Mouse (Mus musculus): ENCODE measurements around the gene Fam126b. TPM values are rescaled to one million over a fixed set of nuclear protein-coding genes. Genes with fewer than 3 reads are reported as not detected.
"Not testable (repeated sequence)": the region's sequence is repeated elsewhere in the genome, so short reads cannot be mapped to it uniquely, and the experiment has no call there.

Fam126b gene
- 8.0 and 8.4 TPM in 2 replicates for polyA plus RNA-seq (2014; fragmentation: Nextera tagmentation; extraction: Ambion mirVana)

DNA sequence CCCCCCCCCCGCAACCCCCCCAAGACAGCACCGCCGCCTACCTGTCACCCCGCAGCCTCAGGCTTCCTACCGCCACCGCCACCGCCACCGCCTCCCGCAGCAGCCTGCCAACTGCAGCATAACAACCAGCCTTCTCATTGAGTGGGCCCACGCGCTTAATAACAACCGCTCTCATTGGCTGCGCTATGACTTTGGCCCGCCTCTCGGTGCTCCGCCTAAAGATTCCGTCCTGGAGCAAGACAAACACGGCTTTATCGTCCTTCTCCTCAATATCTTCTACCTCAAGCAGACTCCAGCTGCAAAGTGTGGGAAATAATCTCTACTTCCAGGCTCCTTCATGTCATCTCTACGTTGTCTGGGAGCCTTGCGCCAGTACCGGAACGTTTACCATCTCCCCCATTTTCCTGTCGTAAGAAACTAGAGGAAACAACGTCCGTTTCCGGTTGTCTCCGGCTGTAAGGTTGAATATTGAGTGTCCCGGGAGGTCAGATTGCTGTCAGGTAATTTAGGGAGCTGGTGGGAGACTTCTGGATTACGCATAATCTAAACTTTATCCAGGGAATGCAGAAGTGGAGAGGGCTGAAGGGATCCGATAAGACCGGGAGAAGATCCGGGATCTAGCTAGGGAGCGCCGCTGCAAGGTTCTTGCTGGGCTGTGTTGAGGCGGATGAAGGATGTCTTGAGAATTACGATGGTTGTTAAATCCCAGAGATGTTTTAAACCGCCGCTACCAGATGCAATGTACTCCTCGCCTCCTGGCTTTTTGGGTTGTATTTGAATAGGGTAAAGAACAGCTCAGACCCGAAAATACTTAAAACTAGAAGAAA lies at the start of gene Fam126b, which contains the start of gene Ndufb3:
Gene Fam126b, minus strand, starts transcription at position 153 of the 827 bp plus-strand sequence.
Gene Ndufb3, plus strand, starts transcription at position 214 of the 827 bp plus-strand sequence.
- peak within 1 kb of the TSS; percentile 89 for H3K27ac ChIP-seq (replicated peaks; ENCODE audit: low read depth, low read length)
- H3K27me3 ChIP-seq (replicated peaks; ENCODE audit: control insufficient read depth, insufficient read depth, low read length): no peaks in the 10 kb centered on the region
- peak within 1 kb of the TSS; percentile 79 for H3K4me2 ChIP-seq (ENCODE audit: low read depth, low read length)
- WGBS: under 1% methylated on average over 36 of the region's 41 CpGs
- peaks cover 5% of the 10 kb centered on the region; the same call in 1 of the 2 replicates for H3K4me1 ChIP-seq (ENCODE audit: control insufficient read depth, insufficient read depth, low read length)
- no peaks in the 10 kb centered on the region for H3K9me3 ChIP-seq (ENCODE audit: control insufficient read depth, low read length)
- DNase-seq (ENCODE audit: low spot score): peak; percentile 95
- H3K4me3 ChIP-seq (ENCODE audit: low read depth, low read length): peak within 1 kb of the TSS; percentile 77
- H3K9ac ChIP-seq (ENCODE audit: low read depth, low read length): peak within 1 kb of the TSS; percentile 86
- peaks cover 8% of the 10 kb centered on the region; the same call in 1 of the 2 replicates for H3K36me3 ChIP-seq (ENCODE audit: control insufficient read depth, insufficient read depth, low read length)
- peak; percentile 100 for ATAC-seq (ENCODE audit: low read depth)

DNA sequence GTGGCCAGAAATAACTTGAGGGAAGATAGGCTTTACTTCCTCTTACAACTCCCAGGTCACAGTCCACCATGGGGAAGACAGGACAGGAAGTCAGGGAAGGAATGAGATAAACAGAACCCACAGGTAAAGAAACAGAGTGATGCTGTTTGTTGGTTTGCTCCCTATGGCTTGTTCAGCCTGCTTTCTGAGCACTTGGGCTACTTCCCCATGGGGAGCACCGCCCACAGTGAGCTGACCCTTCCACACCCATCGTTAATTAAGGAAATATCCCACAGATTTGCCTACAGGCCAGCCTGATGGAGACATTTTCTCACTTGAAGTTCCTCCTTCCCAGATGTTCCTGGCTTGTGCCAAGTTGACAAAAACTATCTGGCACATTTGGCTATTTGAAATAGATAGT lies 42.7 kb upstream of the Fam126b start:
- not testable (repeated sequence) for H3K36me3 ChIP-seq (ENCODE audit: control insufficient read depth, insufficient read depth, low read length); ATAC-seq (ENCODE audit: low read depth); H3K27ac ChIP-seq (replicated peaks; ENCODE audit: low read depth, low read length); H3K27me3 ChIP-seq (replicated peaks; ENCODE audit: control insufficient read depth, insufficient read depth, low read length); DNase-seq (ENCODE audit: low spot score); H3K9me3 ChIP-seq (ENCODE audit: control insufficient read depth, low read length); H3K9ac ChIP-seq (ENCODE audit: low read depth, low read length); H3K4me1 ChIP-seq (ENCODE audit: control insufficient read depth, insufficient read depth, low read length); H3K4me3 ChIP-seq (ENCODE audit: low read depth, low read length); H3K4me2 ChIP-seq (ENCODE audit: low read depth, low read length)
- 78% methylated on average over 1 of the region's 2 CpGs for WGBS

DNA sequence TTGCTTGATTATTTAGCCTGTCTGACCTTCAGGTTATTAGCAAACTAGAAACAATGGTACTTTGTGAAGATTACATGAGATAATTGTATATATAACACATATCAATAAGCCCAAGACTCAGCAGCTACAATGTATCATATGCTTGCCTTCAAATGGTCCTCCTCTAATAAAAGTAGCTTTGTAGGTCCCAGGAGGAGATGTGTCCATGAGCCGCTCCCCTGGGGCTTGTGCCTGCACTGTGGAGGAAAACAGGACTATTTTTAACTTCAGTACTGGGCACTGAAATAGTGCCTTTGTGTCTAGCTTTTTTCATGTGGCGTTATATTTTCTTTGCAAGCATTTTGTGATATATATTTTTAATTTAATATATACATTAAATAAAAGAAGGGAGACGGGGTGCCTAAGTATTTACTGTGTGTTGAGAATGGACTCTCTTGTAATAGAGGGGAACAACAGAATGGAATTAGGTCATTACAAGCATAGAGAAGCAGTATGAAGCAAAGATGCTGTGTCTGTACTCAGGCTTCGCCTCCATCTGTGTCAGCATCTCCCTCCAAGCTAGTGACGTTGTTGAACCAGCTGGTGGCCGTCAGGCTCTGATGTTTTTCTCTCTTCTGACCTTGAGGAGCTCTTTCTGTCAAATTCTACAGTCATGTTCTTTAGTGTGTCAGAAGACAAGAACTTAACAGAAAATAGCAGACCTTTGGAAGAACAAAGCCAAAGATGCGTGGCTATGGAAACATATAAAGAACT lies 36.0 kb upstream of the Fam126b start:
- no peaks in the 10 kb centered on the region for H3K27me3 ChIP-seq (replicated peaks; ENCODE audit: control insufficient read depth, insufficient read depth, low read length)
- H3K36me3 ChIP-seq (ENCODE audit: control insufficient read depth, insufficient read depth, low read length): no peaks in the 10 kb centered on the region
- ATAC-seq (ENCODE audit: low read depth) (no peak), DNase-seq (ENCODE audit: low spot score) (no peak)
- WGBS: 54% methylated on average over 7 of the region's 7 CpGs
- H3K9me3 ChIP-seq (ENCODE audit: control insufficient read depth, low read length): peaks cover 5% of the 10 kb centered on the region; the same call in 1 of the 2 replicates
- H3K4me3 ChIP-seq (ENCODE audit: low read depth, low read length): no peak overlapping the region
- H3K4me1 ChIP-seq (ENCODE audit: control insufficient read depth, insufficient read depth, low read length): no peaks in the 10 kb centered on the region
- H3K9ac ChIP-seq (ENCODE audit: low read depth, low read length): no peak overlapping the region
- H3K4me2 ChIP-seq (ENCODE audit: low read depth, low read length): no peak overlapping the region
- no peak overlapping the region for H3K27ac ChIP-seq (replicated peaks; ENCODE audit: low read depth, low read length)

DNA sequence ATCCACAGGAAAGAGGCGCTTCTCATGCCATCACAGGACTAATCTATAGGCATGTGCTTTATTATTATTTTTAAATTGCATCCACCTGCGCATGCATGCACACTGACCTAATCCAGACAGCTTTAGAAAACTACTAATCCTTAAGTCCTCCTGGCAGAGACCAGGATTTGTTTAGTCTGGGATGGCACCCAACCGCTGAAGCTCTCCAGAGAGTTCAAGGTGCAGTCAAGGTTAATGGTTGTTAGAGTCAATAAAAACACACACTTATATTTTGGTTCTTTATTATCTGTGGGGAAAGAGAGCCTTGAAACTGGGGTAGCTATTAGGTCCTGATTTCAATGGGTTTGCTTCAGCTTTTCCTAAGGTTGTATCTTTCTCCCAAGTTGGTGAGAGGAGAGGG lies 35.1 kb upstream of the Fam126b start:
- no peak for DNase-seq (ENCODE audit: low spot score)
- no peak for ATAC-seq (ENCODE audit: low read depth)
- 81% methylated on average over 3 of the region's 3 CpGs for WGBS

DNA sequence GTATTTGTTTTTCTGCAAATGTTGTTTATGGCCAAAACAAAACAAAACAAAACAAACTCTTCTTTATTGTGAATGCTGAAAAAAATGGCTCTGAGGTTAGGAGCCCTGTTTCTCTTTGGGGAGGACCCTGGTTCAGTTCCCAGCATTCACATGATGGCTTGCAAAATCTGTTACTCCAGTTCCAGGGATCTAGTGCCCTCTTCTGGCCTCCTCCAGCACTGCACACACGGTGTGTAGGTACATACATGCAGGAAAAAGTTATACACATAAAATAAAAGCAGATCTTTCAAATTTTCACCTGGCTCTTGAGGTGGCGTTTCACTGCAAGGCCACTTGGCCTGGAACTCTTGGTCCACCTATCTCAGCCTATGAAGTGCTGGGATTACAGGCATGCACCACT lies 32.6 kb upstream of the Fam126b start:
- peaks cover 5% of the 10 kb centered on the region; the same call in 1 of the 2 replicates for H3K9me3 ChIP-seq (ENCODE audit: control insufficient read depth, low read length)
- no peaks in the 10 kb centered on the region for H3K36me3 ChIP-seq (ENCODE audit: control insufficient read depth, insufficient read depth, low read length)
- H3K27ac ChIP-seq (replicated peaks; ENCODE audit: low read depth, low read length): no peak overlapping the region
- H3K4me2 ChIP-seq (ENCODE audit: low read depth, low read length): no peak overlapping the region
- H3K4me1 ChIP-seq (ENCODE audit: control insufficient read depth, insufficient read depth, low read length): no peaks in the 10 kb centered on the region
- no peak overlapping the region for H3K4me3 ChIP-seq (ENCODE audit: low read depth, low read length)
- H3K27me3 ChIP-seq (replicated peaks; ENCODE audit: control insufficient read depth, insufficient read depth, low read length): no peaks in the 10 kb centered on the region
- no peak overlapping the region for H3K9ac ChIP-seq (ENCODE audit: low read depth, low read length)
- 83% methylated on average over 2 of the region's 2 CpGs for WGBS
- no peak for ATAC-seq (ENCODE audit: low read depth)
- no peak for DNase-seq (ENCODE audit: low spot score)

More for the DNA sequence above, 35.1 kb upstream of the Fam126b start:
- H3K9ac ChIP-seq (ENCODE audit: low read depth, low read length): no peak overlapping the region
- no peaks in the 10 kb centered on the region for H3K4me1 ChIP-seq (ENCODE audit: control insufficient read depth, insufficient read depth, low read length)
- no peaks in the 10 kb centered on the region for H3K36me3 ChIP-seq (ENCODE audit: control insufficient read depth, insufficient read depth, low read length)
- no peaks in the 10 kb centered on the region for H3K27me3 ChIP-seq (replicated peaks; ENCODE audit: control insufficient read depth, insufficient read depth, low read length)
- no peak overlapping the region for H3K4me2 ChIP-seq (ENCODE audit: low read depth, low read length)
- no peak overlapping the region for H3K27ac ChIP-seq (replicated peaks; ENCODE audit: low read depth, low read length)
- peaks cover 5% of the 10 kb centered on the region; the same call in 1 of the 2 replicates for H3K9me3 ChIP-seq (ENCODE audit: control insufficient read depth, low read length)
- no peak overlapping the region for H3K4me3 ChIP-seq (ENCODE audit: low read depth, low read length)

DNA sequence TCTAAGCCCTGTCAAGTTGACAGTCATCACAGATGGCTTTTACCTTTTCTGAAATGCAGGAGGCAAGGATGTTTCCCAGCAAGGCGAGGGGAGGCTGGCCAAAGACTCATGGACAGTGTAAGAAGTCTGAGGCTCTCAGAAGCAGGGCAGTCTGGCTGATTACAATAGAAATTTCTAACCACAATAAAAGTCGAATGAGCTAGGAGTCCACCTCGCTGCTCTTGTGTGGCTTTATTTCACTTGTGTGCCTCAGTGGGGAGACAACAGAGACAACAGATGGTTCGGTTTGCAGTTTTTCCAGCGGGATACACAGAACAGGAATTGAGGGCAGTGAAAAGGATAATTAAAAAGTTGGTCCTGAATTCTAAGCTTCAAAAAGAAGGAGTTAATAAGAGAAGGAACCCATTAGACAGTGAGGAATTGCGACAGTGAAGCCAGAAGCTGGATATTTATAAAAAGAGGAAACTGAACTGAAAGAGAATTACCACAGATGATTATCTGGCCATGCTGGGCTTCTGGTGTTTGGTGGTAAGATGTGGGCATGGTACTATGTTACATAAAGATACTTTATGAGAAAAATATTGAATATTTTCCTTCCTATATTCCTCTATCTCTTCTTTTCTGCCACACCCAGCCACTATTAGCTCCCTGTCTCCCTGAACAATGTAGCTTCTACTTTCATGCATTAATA lies 32.0 kb upstream of the Fam126b start:
- WGBS: 72% methylated on average over 6 of the region's 6 CpGs

DNA sequence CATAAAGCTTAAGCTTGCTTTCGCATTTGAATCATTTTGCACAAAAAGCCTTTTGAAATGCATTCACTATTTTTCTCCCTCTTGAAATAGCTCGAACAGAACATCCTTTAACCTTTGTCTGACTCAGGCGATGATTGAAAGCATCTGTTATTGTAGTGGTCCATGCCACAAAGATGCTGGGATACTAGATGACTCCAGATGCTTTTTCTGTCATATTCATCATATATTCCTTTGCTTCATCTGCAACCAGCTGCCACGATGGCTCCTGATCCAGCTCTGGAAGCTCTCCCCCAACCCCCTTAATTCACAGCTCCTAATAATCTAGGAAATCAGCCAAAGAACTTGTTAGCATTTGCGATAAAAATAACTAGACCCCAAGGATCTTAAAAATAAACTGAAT lies 31.0 kb upstream of the Fam126b start:
- 48% methylated on average over 5 of the region's 5 CpGs for WGBS
- no peak overlapping the region for H3K27ac ChIP-seq (replicated peaks; ENCODE audit: low read depth, low read length)
- H3K4me1 ChIP-seq (ENCODE audit: control insufficient read depth, insufficient read depth, low read length): no peaks in the 10 kb centered on the region
- no peak overlapping the region for H3K4me3 ChIP-seq (ENCODE audit: low read depth, low read length)
- H3K27me3 ChIP-seq (replicated peaks; ENCODE audit: control insufficient read depth, insufficient read depth, low read length): no peaks in the 10 kb centered on the region
- DNase-seq (ENCODE audit: low spot score): no peak
- H3K36me3 ChIP-seq (ENCODE audit: control insufficient read depth, insufficient read depth, low read length): no peaks in the 10 kb centered on the region
- H3K9ac ChIP-seq (ENCODE audit: low read depth, low read length): no peak overlapping the region
- peaks cover 5% of the 10 kb centered on the region; the same call in 1 of the 2 replicates for H3K9me3 ChIP-seq (ENCODE audit: control insufficient read depth, low read length)
- H3K4me2 ChIP-seq (ENCODE audit: low read depth, low read length): no peak overlapping the region
- no peak for ATAC-seq (ENCODE audit: low read depth)

More for the DNA sequence above, 32.0 kb upstream of the Fam126b start:
- H3K4me3 ChIP-seq (ENCODE audit: low read depth, low read length): no peak overlapping the region
- no peak for ATAC-seq (ENCODE audit: low read depth)
- H3K4me1 ChIP-seq (ENCODE audit: control insufficient read depth, insufficient read depth, low read length): no peaks in the 10 kb centered on the region
- no peak overlapping the region for H3K9ac ChIP-seq (ENCODE audit: low read depth, low read length)
- no peaks in the 10 kb centered on the region for H3K27me3 ChIP-seq (replicated peaks; ENCODE audit: control insufficient read depth, insufficient read depth, low read length)
- no peak for DNase-seq (ENCODE audit: low spot score)
- H3K4me2 ChIP-seq (ENCODE audit: low read depth, low read length): no peak overlapping the region
- H3K9me3 ChIP-seq (ENCODE audit: control insufficient read depth, low read length): peaks cover 5% of the 10 kb centered on the region; the same call in 1 of the 2 replicates
- no peak overlapping the region for H3K27ac ChIP-seq (replicated peaks; ENCODE audit: low read depth, low read length)
- no peaks in the 10 kb centered on the region for H3K36me3 ChIP-seq (ENCODE audit: control insufficient read depth, insufficient read depth, low read length)

DNA sequence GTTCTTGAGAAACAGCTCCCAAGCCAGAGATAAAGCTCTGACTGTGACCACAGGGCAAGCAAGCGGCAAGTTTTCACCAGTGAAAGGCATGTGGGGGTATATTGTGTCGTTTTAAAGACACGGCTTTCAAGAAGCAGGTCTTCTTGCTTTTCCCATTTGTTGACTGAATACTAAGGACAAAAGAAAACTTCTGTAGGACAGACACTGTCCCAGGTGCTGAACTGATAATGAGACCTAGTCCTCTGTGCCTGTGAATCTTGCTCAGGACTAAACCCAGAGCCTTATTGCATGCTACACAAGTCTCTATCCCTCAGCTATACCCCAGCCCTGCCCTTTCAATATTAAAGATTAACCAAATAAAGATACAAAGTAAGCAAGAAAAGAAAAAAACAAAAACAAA lies 30.1 kb upstream of the Fam126b start:
- WGBS: 76% methylated on average over 3 of the region's 3 CpGs
- Histone ChIP-seq H3K9me3 (ENCODE audit: control insufficient read depth, low read length) (peaks cover 5% of the 10 kb centered on the region; the same call in 1 of the 2 replicates), H3K4me3 (ENCODE audit: low read depth, low read length) (no peak overlapping the region), H3K36me3 (ENCODE audit: control insufficient read depth, insufficient read depth, low read length) (no peaks in the 10 kb centered on the region), H3K9ac (ENCODE audit: low read depth, low read length) (no peak overlapping the region), H3K27ac (replicated peaks; ENCODE audit: low read depth, low read length) (no peak overlapping the region), H3K4me1 (ENCODE audit: control insufficient read depth, insufficient read depth, low read length) (no peaks in the 10 kb centered on the region), H3K4me2 (ENCODE audit: low read depth, low read length) (no peak overlapping the region), H3K27me3 (replicated peaks; ENCODE audit: control insufficient read depth, insufficient read depth, low read length) (no peaks in the 10 kb centered on the region)
- ATAC-seq (ENCODE audit: low read depth) (no peak), DNase-seq (ENCODE audit: low spot score) (no peak)
